11 mouse cellular contexts compared by ENCODE assay signal in the genomic region with DNA sequence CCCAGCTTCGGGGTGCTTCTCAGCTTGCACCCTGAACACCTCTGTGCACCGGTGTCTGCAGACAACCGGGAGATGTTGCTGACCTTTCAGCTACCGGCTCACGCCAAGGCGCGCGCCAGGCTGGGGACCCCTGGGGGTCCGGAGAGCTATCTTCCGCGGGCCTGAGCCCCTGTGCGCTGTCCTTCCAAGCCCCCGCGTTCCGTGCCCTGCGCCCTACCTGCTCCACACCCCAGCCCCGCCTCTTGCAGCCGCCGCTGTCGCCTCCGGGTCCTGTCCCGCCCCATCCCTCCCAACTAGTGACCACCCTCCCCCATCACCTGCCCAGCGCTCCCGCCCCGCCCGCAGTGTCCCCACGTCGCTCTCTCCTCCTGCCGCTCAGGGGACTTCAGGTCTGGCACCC. TPM values are rescaled to one million over a fixed set of nuclear protein-coding genes. Genes with fewer than 3 reads are reported as not detected.
DNase-seq lines count a peak whose midpoint lies in the region; ATAC-seq and TF ChIP-seq lines count a peak whose summit lies in the region.
"Had no signal": no experiment of that assay in that cellular context is flagged by ENCODE, and none has a peak within 500 bp of the region (broad histone marks: within the 10 kb centered on the region; RNA-seq: fewer than 3 reads in every experiment).

TSS of gene Ncmap (minus strand) at position 237 of the 400 bp plus-strand sequence.

- 0 out of 2 replicates have a peak within 1 kb of the TSS, but pooled peaks have one; percentile 18 for H3K9ac ChIP-seq in kidney, postnatal 0 days (ENCODE audit: low read depth, low read length)
- H3K9ac ChIP-seq in embryonic facial prominence, embryonic 15.5 days: no peak within 1 kb of the TSS
- peak within 1 kb of the TSS; percentile 37 for H3K9ac ChIP-seq in intestine, embryonic 14.5 days (ENCODE audit: low read length)

- peak; percentile 29; the same call in 1 of the 2 replicates for ATAC-seq in kidney, postnatal 0 days (replicated peaks; ENCODE audit: low FRiP score, low read depth)
- ATAC-seq in embryonic facial prominence, embryonic 15.5 days (ENCODE audit: insufficient number of reproducible peaks, low FRiP score, low TSS enrichment, low read depth): no peak
- peak; percentile 65 for ATAC-seq in intestine, embryonic 14.5 days (replicated peaks; ENCODE audit: low FRiP score, low TSS enrichment, low read depth)
- ATAC-seq in megakaryocyte progenitor cell, adult 5-6 weeks (replicated peaks; ENCODE audit: poor library complexity): no peak
- ATAC-seq: Patski had no signal

- peak within 1 kb of the TSS; percentile 38 for H3K4me3 ChIP-seq in kidney, postnatal 0 days (replicated peaks; ENCODE audit: low read depth, low read length)
- peak within 1 kb of the TSS; percentile 38 for H3K4me3 ChIP-seq in embryonic facial prominence, embryonic 15.5 days (replicated peaks)
- H3K4me3 ChIP-seq in intestine, embryonic 14.5 days (ENCODE audit: low read depth, low read length): peak within 1 kb of the TSS; percentile 37
- H3K4me3 ChIP-seq: erythroblast, embryonic 14.5 days had no signal

- H3K4me2 ChIP-seq in kidney, postnatal 0 days (ENCODE audit: low read length): peak within 1 kb of the TSS; percentile 76
- H3K4me2 ChIP-seq in embryonic facial prominence, embryonic 15.5 days (replicated peaks): peak within 1 kb of the TSS; percentile 65
- peak within 1 kb of the TSS; percentile 62 for H3K4me2 ChIP-seq in intestine, embryonic 14.5 days (ENCODE audit: low read length)

- H3K36me3 ChIP-seq in kidney, postnatal 0 days (ENCODE audit: insufficient read depth, low read length): no peaks in the 10 kb centered on the region
- H3K36me3 ChIP-seq in embryonic facial prominence, embryonic 15.5 days: no peaks in the 10 kb centered on the region
- H3K36me3 ChIP-seq in intestine, embryonic 14.5 days (ENCODE audit: control insufficient read depth, insufficient read depth, low read length): no peaks in the 10 kb centered on the region

- no peak for TF ChIP-seq CTCF in kidney, postnatal 0 days (IDR thresholded peaks at IDR 0.05; ENCODE audit: low read depth)

- whole genome bisulfite sequencing in kidney, postnatal 0 days: 3% methylated on average over 29 of the region's 29 CpGs
- WGBS in embryonic facial prominence, embryonic 15.5 days: under 1% methylated on average over 29 of the region's 29 CpGs
- under 1% methylated on average over 29 of the region's 29 CpGs for WGBS in intestine, embryonic 14.5 days

- H3K9me3 ChIP-seq in kidney, postnatal 0 days (replicated peaks; ENCODE audit: low read length): no peaks in the 10 kb centered on the region
- no peaks in the 10 kb centered on the region for H3K9me3 ChIP-seq in embryonic facial prominence, embryonic 15.5 days (replicated peaks)
- H3K9me3 ChIP-seq in intestine, embryonic 14.5 days (ENCODE audit: control insufficient read depth, low read length): no peaks in the 10 kb centered on the region

- peaks cover 7% of the 10 kb centered on the region; the same call in 1 of the 2 replicates for H3K4me1 ChIP-seq in kidney, postnatal 0 days (replicated peaks; ENCODE audit: insufficient read depth, low read length)
- H3K4me1 ChIP-seq in embryonic facial prominence, embryonic 15.5 days: peaks cover 12% of the 10 kb centered on the region
- H3K4me1 ChIP-seq in intestine, embryonic 14.5 days (replicated peaks; ENCODE audit: control insufficient read depth, insufficient read depth, low read length): peaks cover 3% of the 10 kb centered on the region; the same call in 1 of the 2 replicates

- no peak for DNase-seq in kidney, postnatal 0 days (ENCODE audit: low spot score)
- DNase-seq in kidney, postnatal 10 days: no peak
- DNase-seq in intestine, embryonic 14.5 days (ENCODE audit: low spot score): peak; percentile 63
- DNase-seq in neural tube, embryonic 10.5 days (ENCODE audit: extremely low spot score, low spot score): peak; percentile 29
- DNase-seq in ovary, postnatal 14 days (ENCODE audit: low spot score): no peak
- no peak for DNase-seq in gastrocnemius, adult 8-10 months (ENCODE audit: low spot score in 2 of 2)
- DNase-seq: lung, postnatal 10 days had no signal

- H3K27me3 ChIP-seq in kidney, postnatal 0 days (ENCODE audit: insufficient read depth, low read length): no peaks in the 10 kb centered on the region
- peaks cover 35% of the 10 kb centered on the region for H3K27me3 ChIP-seq in embryonic facial prominence, embryonic 15.5 days
- H3K27me3 ChIP-seq in intestine, embryonic 14.5 days (replicated peaks; ENCODE audit: control insufficient read depth, insufficient read depth, low read length): peaks cover 24% of the 10 kb centered on the region
- H3K27me3 ChIP-seq: Patski had no signal

- H3K27ac ChIP-seq in kidney, postnatal 0 days: no peak within 1 kb of the TSS
- no peak within 1 kb of the TSS for H3K27ac ChIP-seq in embryonic facial prominence, embryonic 15.5 days (replicated peaks)
- 0 out of 2 replicates have a peak within 1 kb of the TSS, but pooled peaks have one; percentile 18 for H3K27ac ChIP-seq in intestine, embryonic 14.5 days (ENCODE audit: low read depth)

RNA-seq across cellular contexts. Expression of gene Ncmap, which starts in this region (rescaled TPM):
- 2.0 and 2.6 TPM in 2 replicates for polyA plus RNA-seq in kidney, postnatal 0 days (2015; fragmentation: Nextera tagmentation; extraction: Ambion mirVana)
- 3.5 and 7.3 TPM in 2 replicates for polyA plus RNA-seq in embryonic facial prominence, embryonic 15.5 days (2015; fragmentation: Nextera tagmentation; extraction: Ambion mirVana)
- 10.8 and 11.8 TPM in 2 replicates for polyA plus RNA-seq in intestine, embryonic 14.5 days (2014; fragmentation: Nextera tagmentation; extraction: Ambion mirVana)
- total RNA-seq in gastrocnemius, adult 8-10 months (2022): 1 to 10 TPM in 3 of 4 experiments, under 1 TPM in 1; 0.85 to 2.0 (median 1.5) TPM
- total RNA-seq in megakaryocyte progenitor cell, adult 5-6 weeks (2015): 0.25 TPM in 1 of 2 replicates, not detected in the other
- not detected in 2 replicates for total RNA-seq in megakaryocyte progenitor cell, adult 5-6 weeks (2017)
- polyA plus RNA-seq: erythroblast, embryonic 14.5 days; Patski had no signal

Comparison
In these comparisons a context has a peak if more than half of its experiments do, and no peak if none do; other contexts are left out.
1. ATAC-seq: peak in kidney, postnatal 0 days (single experiment) and intestine, embryonic 14.5 days (single experiment); none in embryonic facial prominence, embryonic 15.5 days (single experiment) and megakaryocyte progenitor cell, adult 5-6 weeks (single experiment).
2. DNase-seq: peak in intestine, embryonic 14.5 days (single experiment) and neural tube, embryonic 10.5 days (single experiment); none in kidney, postnatal 0 days (single experiment), kidney, postnatal 10 days (single experiment), ovary, postnatal 14 days (single experiment) and gastrocnemius, adult 8-10 months (0 of 2).
3. Peak in every context shown above with its lines, with median percentiles within 50 percentile points of each other: H3K4me2 ChIP-seq and H3K4me3 ChIP-seq.